Mouse (Mus musculus) brain, adult 10 weeks (tissue): Measurements from ENCODE around the gene Wdr77. TPM values are rescaled to one million over a fixed set of nuclear protein-coding genes. Genes with fewer than 3 reads are reported as not detected.

Source experiments
- polyA plus RNA-seq: library from polyadenylated mRNA; stranded (reverse); fragments of 350-450 nt; fragmentation: Illumina TruSeq; extraction: RNeasy Lipid Tissue Mini Kit (QIAGEN cat#74804); gene quantifications from one replicate; pipeline ENCODE4 v1.2.3, GENCODE M21; 2015; ENCODE audit warnings: low read depth, low replicate concordance

The Wdr77 gene
- polyA plus RNA-seq: 44.4 TPM

DNA sequence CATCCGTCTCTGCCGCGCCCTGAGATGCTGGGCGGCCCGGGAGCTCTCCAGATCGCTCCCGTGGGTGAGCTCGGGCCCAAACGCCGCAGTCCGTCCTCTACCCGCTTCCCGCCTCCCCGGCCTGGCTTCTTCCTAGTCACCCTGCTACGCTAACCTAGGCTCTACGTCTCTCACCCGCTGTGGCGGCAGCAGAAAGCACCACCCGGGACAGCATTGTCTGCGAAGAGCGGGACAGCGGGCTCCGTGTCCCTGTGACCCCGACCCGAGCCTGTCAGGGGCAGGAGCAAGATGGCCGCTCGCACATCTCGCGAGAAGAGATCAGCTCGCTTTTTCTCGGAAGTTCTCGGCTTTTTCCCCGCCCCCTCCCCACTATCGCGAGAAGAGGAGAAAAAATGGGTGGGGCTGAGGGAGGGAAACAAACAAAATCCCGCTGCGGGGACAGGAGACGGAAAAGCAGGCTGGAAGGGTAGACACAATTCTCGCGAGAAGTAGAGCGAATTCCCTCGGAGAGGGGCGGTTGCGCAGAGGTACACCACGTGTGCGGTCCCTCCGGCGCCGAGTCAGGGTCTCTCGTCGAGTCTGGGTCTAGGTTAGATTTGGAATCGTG, at the start of gene Wdr77:
Wdr77 (plus strand) TSS at position 396 of the 607 bp plus-strand sequence.

DNA sequence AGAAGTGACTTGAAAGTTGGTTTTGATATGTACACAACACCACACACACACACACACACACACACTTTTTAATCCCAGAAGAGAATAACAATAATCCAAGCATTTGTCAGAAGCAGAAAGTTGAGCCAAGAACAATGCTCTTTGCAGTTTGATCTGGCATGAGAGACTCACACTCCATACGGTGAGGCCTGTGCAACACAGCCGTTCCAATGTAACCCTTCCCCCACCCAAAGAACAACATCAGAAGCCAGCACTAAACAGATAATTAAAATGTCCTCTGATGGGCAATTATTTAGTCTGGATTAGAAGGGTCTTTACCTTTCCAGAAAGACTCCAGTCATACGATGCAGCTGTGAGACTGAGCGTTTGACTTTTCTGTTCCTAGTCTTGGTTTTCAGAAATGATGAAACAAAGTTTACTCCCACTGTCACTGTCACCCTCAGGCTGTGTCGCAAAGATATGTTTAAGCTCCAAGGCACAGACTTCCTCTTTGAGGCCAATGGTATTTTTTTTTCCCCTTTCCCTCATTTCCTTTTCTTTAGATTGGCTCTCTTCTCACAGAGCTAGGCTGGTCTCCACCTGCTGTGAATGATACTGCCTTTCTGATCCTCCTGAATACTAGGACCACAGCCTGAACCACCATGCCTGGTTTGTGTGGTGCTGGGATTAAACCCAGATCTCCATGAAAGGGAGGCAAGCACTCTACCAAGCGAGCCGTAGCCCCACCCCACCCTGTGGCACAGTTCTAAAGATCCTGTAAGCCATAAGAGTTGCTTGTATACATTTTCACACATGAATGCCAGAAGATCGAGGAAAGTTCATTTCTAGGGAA, 26.7 kb upstream of the Wdr77 start, which contains the start of gene I830077J02Rik:
I830077J02Rik (minus strand) TSS at position 425 of the 832 bp plus-strand sequence.

DNA sequence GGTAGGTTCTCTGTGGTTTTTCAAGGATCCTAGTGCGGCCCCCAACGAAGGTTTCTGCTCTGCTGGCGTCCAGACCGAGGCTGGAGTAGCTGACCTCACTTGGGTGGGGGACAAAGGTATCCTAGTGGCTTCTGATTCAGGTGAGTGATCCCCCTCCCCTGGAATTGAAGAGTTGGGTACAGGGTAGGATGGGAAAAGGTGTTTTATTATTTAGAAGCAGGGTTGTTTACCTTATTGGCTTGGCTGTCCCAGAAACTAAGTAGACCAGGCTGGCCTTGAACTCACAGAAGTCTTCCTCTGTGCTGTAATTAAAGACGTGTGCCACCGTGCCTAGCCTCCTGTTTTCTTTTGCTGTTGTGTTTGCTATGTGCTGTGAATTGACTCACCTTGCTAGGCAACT, 830 bp downstream of the Wdr77 start, which contains the start of gene Atp5f1:
Atp5f1 (minus strand) TSS at position 101 of the 400 bp plus-strand sequence.

DNA sequence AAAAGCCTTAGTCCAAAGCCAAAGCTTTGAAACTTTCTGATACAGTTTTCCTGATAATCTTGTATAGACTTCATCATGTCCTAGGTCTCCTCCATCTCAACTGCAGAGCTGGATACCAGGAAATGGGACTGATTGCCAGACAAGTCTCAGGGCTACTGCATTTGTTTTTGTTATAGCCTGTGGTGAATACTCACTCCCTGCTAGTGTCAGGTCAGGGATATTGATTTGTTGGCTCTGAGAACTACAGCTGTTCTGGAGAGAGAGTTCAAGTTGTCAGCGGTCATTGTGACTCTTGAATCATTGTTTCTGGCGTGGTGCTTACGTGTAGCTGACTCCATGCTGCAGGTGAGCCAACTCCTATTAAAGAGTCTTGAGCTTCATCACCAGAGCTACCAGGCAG, 14.2 kb downstream of the Wdr77 start, which contains the start of gene Ovgp1:
Ovgp1 (plus strand) TSS at position 301 of the 400 bp plus-strand sequence.

DNA sequence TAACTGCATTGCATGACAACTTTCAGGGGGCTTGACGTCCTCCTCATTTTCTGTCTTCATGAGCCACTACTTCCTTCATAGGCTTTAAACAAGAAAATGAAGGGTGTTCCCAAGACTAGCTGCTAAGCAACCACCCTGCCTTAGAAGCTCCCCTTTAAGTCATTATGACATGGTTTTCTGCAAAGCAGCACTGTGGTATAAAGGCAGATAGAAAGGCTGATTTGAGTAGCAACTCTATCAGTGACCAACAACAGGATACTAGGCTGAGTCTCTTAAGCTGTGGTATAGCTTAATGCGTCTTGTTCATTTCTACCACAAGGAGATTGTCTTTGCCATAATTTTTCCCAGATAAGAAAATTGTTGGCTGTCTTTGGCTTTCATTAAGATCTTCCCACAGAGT, 55.4 kb downstream of the Wdr77 start, which contains the start of gene Pifo:
Pifo (minus strand) TSS at position 101 of the 400 bp plus-strand sequence.

Other genes with a start within 250 kb of the Wdr77 start
- gene Rap1a, start 158.0 kb upstream of the Wdr77 start, polyA plus RNA-seq: 106 TPM
- 1.6 TPM for gene Adora3, start 88.5 kb upstream of the Wdr77 start, polyA plus RNA-seq
- not detected for gene Tmigd3, start 88.5 kb upstream of the Wdr77 start, polyA plus RNA-seq
- gene I830077J02Rik, start 26.7 kb upstream of the Wdr77 start, polyA plus RNA-seq: 2.8 TPM
- 553 TPM for gene Atp5f1, start 730 bp downstream of the Wdr77 start, polyA plus RNA-seq
- 5.3 TPM for gene Ovgp1, start 14.3 kb downstream of the Wdr77 start, polyA plus RNA-seq
- gene Pifo, start 55.3 kb downstream of the Wdr77 start, polyA plus RNA-seq: 3.2 TPM
- not detected for gene Chil5, start 73.4 kb downstream of the Wdr77 start, polyA plus RNA-seq
- gene Chia1, start 153.9 kb downstream of the Wdr77 start, polyA plus RNA-seq: 2.3 TPM
- gene Chil3, start 208.2 kb downstream of the Wdr77 start, polyA plus RNA-seq: 0.73 TPM